Mouse (Mus musculus): ENCODE data around the gene Pola1. TPM values are rescaled to one million over a fixed set of nuclear protein-coding genes. Genes with fewer than 3 reads are reported as not detected.

Pola1 gene
- polyA plus RNA-seq, 1 experiment from 2014 or later, result 16.1 TPM

Other genes with a start within 250 kb of the Pola1 start
- gene Pcyt1b, start 22.7 kb upstream of the Pola1 start, polyA plus RNA-seq (2016; fragmentation: Nextera tagmentation; extraction: Ambion mirVana), result 3.6 and 4.2 TPM in 2 replicates
- 129 and 190 TPM in 2 replicates for gene Pdk3, start 200.0 kb upstream of the Pola1 start, polyA plus RNA-seq (2016; fragmentation: Nextera tagmentation; extraction: Ambion mirVana)

Data from heart, embryonic 10.5 days (tissue).